Mouse (Mus musculus) ES-E14 (cell line): ENCODE results near the gene Zer1. TPM values are rescaled to one million over a fixed set of nuclear protein-coding genes. Genes with fewer than 3 reads are reported as not detected.

Experiments
- DNase-seq: peaks from one replicate; pipeline ENCODE4 v3.0.0-alpha.2; 2013; ENCODE audit warnings: low read depth, low spot score
- H3K27ac ChIP-seq: 2 replicates; pipeline ENCODE4 v1.5.1; 2012; ENCODE audit warnings: low read depth, mild to moderate bottlenecking, low read length, moderate library complexity, mixed read lengths; ENCODE audit not compliant: poor library complexity, insufficient read depth, severe bottlenecking
- H3K36me3 ChIP-seq: 2 replicates; pipeline ENCODE4 v1.6.1; 2012; ENCODE audit warnings: mild to moderate bottlenecking, low read length, moderate library complexity, mixed read lengths; ENCODE audit not compliant: control insufficient read depth, poor library complexity, insufficient read depth, severe bottlenecking
- H3K4me1 ChIP-seq, 2 experiments: fragments of 150-350 bp in 1 of 2; sonication (generic) in 1 of 2; 2 replicates each; pipeline ENCODE4 v1.6.1; 2012; ENCODE audit warnings: low read length in 2 of 2, mild to moderate bottlenecking in 1 of 2, mixed read lengths in 1 of 2; ENCODE audit not compliant: control insufficient read depth in 2 of 2, insufficient read depth in 2 of 2, poor library complexity in 1 of 2
- H3K4me3 ChIP-seq, 2 experiments: fragments of 150-350 bp in 1 of 2; sonication (generic) in 1 of 2; 2 replicates each; pipeline ENCODE4 v1.5.1; 2012; ENCODE audit warnings: low read length in 2 of 2, low read depth in 1 of 2, mild to moderate bottlenecking in 1 of 2, mixed read lengths in 1 of 2; ENCODE audit not compliant: insufficient read depth in 1 of 2, poor library complexity in 1 of 2, severe bottlenecking in 1 of 2
- H3K9ac ChIP-seq: 2 replicates; pipeline ENCODE4 v1.6.1; 2012; ENCODE audit warnings: low read depth, mild to moderate bottlenecking, low read length, mixed read lengths; ENCODE audit not compliant: poor library complexity, insufficient read depth, severe bottlenecking
- H3K9me3 ChIP-seq: fragments of 150-350 bp; sonication (generic); 2 replicates; pipeline ENCODE4 v1.6.1; 2012; ENCODE audit warnings: low read depth, mild to moderate bottlenecking, low read length; ENCODE audit not compliant: control insufficient read depth, insufficient read depth
- CHD2 ChIP-seq: IDR thresholded peaks from 2 replicates; pipeline ENCODE4 v1.6.1; 2014; ENCODE audit warnings: mild to moderate bottlenecking, low read depth, low read length, inconsistent platforms
- HCFC1 ChIP-seq: IDR thresholded peaks from 2 replicates; pipeline ENCODE4 v1.6.1; 2012; ENCODE audit warnings: low read length, inconsistent platforms, borderline replicate concordance; ENCODE audit not compliant: insufficient read depth
- MAFK ChIP-seq: IDR thresholded peaks from 2 replicates; pipeline ENCODE4 v1.6.1; 2014; ENCODE audit warnings: mild to moderate bottlenecking, low read depth, low read length, inconsistent platforms; ENCODE audit not compliant: insufficient read depth
- ZC3H11A ChIP-seq: IDR thresholded peaks from 2 replicates; pipeline ENCODE4 v1.6.1; 2012; ENCODE audit warnings: low read depth, mild to moderate bottlenecking, inconsistent platforms, low read length, borderline replicate concordance
- ZNF384 ChIP-seq: IDR thresholded peaks from 2 replicates; pipeline ENCODE4 v1.6.1; 2012; ENCODE audit warnings: low read depth, low read length, inconsistent platforms
- in situ Hi-C, 2 experiments: fragments of 600-800 bp; cut with MboI; formaldehyde crosslinking; loops; one replicate each; pipeline ENCODE4 v1.15.1; 2025; ENCODE audit warnings: low sequenced_read_pairs in 2 of 2, inconsistent platforms in 1 of 2; ENCODE audit not compliant: unreplicated experiment in 2 of 2
- total RNA-seq: library from RNA; depleted of rRNA; stranded (reverse); fragments of 300-350 nt; gene quantifications from 2 replicates; pipeline ENCODE4 v1.2.3, GENCODE M21; 2012

The Zer1 gene
- total RNA-seq, 1 experiment, result 11.4 TPM

DNA sequence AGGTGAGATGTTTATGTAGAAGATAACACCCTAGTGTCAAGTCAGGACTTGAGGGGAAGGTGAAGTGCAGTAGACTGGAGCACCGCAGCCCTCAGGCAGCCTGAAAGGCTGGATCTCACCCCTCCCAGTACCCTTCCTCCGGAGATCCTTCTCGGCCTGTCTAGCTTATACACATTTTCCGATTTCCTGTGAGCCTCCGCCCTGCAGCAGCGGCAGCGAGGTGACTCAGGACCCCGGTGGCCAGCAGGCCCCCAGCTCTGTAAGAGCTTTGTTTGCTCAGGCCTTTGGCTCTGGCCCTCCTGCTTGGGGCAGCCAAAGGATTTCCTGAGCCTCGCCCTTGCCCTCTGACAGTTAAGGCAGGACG is 46.1 kb downstream of the Zer1 start:
- peak overlapping the region; percentile 32 for H3K9ac ChIP-seq
- TF ChIP-seq ZC3H11A, result no peak
- no peak for TF ChIP-seq MAFK
- TF ChIP-seq HCFC1, result no peak
- TF ChIP-seq ZNF384, result no peak
- TF ChIP-seq CHD2, result no peak
- peaks cover 2% of the 10 kb centered on the region; the same call in 1 of the 2 replicates for H3K36me3 ChIP-seq
- H3K4me3 ChIP-seq, result peak overlapping the region; percentile 70 to 78
- peaks cover 0 to 10% of the 10 kb centered on the region in 2 experiments; a peak in 2 of 4 replicates for H3K4me1 ChIP-seq
- in situ Hi-C loops, result no loop called here
- DNase-seq, result no peak
- no peak overlapping the region; the same call in 1 of the 2 replicates for H3K27ac ChIP-seq
- no peaks in the 10 kb centered on the region for H3K9me3 ChIP-seq

DNA sequence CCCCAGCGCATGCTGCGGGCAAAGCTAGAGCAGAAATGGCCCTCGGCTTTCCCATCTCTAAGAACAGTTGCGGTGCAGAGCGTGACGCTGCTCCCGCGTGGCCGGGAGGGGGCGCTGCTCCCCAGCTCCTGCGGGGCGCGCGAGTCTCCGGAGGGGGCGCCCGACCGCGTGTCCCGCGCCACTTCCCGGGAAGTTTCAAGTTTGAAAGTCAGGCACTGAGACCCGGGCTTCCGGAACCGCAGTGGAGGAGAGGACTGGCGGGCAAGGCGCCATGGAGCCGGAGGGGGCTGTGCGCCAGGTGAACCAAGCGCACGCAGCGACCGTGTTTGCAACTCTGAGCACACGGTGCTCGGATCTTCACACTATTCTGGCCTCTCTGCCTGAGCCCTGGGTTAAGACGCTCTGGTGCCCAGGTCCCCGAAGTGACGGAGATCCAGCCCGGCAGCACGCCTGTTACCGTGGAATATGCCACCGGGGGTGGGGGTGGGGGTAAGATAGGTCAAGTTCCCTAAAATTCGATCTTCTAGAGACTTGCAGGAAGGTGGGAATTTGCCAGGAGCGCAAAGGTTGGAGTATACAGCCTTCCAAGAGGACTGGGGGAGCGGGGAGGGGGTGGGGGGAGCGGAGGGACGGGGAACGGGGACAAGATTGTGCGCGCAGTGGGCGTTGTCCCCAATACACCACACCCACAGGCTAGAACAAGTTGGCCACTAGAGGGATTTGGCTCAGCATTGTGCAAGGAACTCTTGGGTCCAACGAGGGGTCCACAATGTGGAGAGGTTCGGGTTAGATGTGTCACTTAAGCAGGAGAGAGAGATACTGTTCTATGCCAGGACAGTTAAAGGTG is 46.7 kb downstream of the Zer1 start, which contains the start of gene Pkn3:
Gene Pkn3, plus strand, starts transcription at position 183 of the 847 bp plus-strand sequence.
- TF ChIP-seq ZNF384 (peak; percentile 74), HCFC1 (peak; percentile 69; the same call in 1 of the 2 replicates), MAFK (no peak), CHD2 (no peak), ZC3H11A (no peak)
- Histone ChIP-seq H3K9ac (peak within 1 kb of the TSS; percentile 81), H3K27ac (peak within 1 kb of the TSS; percentile 72), H3K4me1 (peaks cover 0 to 10% of the 10 kb centered on the region in 2 experiments; a peak in 2 of 4 replicates), H3K36me3 (peaks cover 2% of the 10 kb centered on the region; the same call in 1 of the 2 replicates), H3K4me3 (peak within 1 kb of the TSS; percentile 70 to 78), H3K9me3 (no peaks in the 10 kb centered on the region)
- DNase-seq, result no peak
- in situ Hi-C loops, result no loop called here

DNA sequence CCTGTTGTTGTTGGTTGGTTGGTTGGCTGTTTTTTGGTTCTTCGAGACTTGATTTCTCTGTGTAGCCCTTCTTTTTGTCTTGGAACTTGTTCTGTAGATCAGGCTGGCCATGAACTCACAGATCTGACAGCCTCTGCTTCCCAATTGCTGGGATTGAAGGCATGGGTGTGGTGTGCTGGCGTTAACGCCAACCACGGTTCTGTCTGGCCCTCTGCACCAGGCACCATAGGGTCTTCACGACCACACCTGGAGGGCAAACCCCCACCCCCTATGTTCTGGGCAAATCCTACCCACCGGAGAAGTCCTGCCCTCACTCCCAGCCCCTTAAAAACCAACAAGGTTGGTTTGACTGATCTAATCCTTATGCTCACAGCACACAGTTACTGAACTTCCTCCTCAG is 47.4 kb downstream of the Zer1 start:
- no peak for DNase-seq
- Histone ChIP-seq H3K4me3 (no peak overlapping the region), H3K36me3 (peaks cover 6% of the 10 kb centered on the region), H3K27ac (peak overlapping the region; percentile 43; the same call in 1 of the 2 replicates), H3K4me1 (peaks cover 0 to 10% of the 10 kb centered on the region in 2 experiments; a peak in 2 of 4 replicates), H3K9ac (no peak overlapping the region), H3K9me3 (no peaks in the 10 kb centered on the region)
- in situ Hi-C loops, result no loop called here
- no peak for TF ChIP-seq CHD2
- TF ChIP-seq ZNF384, result no peak; the same call in 1 of the 2 replicates
- no peak for TF ChIP-seq HCFC1
- TF ChIP-seq MAFK, result no peak
- TF ChIP-seq ZC3H11A, result no peak

DNA sequence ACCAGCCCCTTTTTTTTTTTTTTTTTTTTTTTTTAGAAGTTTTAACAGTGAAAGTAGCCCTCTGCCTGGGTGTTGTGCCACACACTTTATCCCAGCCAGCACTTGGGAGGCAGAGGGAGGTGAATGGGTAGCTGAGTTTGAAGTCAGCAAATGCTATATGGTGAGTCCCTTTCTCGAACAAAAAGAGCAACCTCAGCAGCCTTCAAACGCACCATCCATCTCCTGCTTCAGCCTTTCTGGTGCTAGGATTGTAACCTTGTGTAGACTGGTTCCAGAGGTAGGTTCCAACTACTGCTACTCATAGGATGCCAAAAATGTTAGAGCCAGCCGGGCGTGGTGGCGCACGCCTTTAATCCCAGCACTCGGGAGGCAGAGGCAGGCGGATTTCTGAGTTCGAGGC is 47.9 kb downstream of the Zer1 start:
- Histone ChIP-seq H3K27ac (no peak overlapping the region), H3K36me3 (peaks cover 8% of the 10 kb centered on the region), H3K4me3 (no peak overlapping the region), H3K9ac (no peak overlapping the region), H3K9me3 (no peaks in the 10 kb centered on the region), H3K4me1 (peaks cover 0 to 10% of the 10 kb centered on the region in 2 experiments; a peak in 2 of 4 replicates)
- TF ChIP-seq MAFK, result peak; percentile 58; the same call in 1 of the 2 replicates
- peak; percentile 62 for TF ChIP-seq ZNF384
- no peak for TF ChIP-seq HCFC1
- TF ChIP-seq CHD2, result no peak
- TF ChIP-seq ZC3H11A, result no peak
- DNase-seq, result no peak
- in situ Hi-C loops, result no loop called here
